Mouse (Mus musculus) bone marrow macrophage, adult 2 months (primary cell): ENCODE data around the gene Nup214.
"Not testable (repeated sequence)": the region's sequence is repeated elsewhere in the genome, so short reads cannot be mapped to it uniquely, and the experiment has no call there.

ENCODE experiments used
- CTCF ChIP-seq: IDR thresholded peaks from 2 replicates; pipeline ENCODE4 v1.5.1; 2012; ENCODE audit warnings: low read depth, mild to moderate bottlenecking, low read length, moderate library complexity
- POLR2A ChIP-seq: IDR thresholded peaks from 2 replicates; pipeline ENCODE4 v1.6.1; 2012; ENCODE audit warnings: mild to moderate bottlenecking, low read depth, low read length, borderline replicate concordance

GRCm38 (mm10) chr2:32040646-32041045 lies 66.4 kb downstream of the Nup214 start:
- not testable (repeated sequence) for TF ChIP-seq CTCF, POLR2A
